Mouse (Mus musculus) mesoderm, embryonic 11.5 days (tissue): Measurements from ENCODE around the gene Atp8b5.

Experiments
- DNase-seq: peaks from one replicate; pipeline ENCODE4 v3.0.0-alpha.2; 2012; ENCODE audit warnings: low read depth, low spot score

The Atp8b5 gene

DNA sequence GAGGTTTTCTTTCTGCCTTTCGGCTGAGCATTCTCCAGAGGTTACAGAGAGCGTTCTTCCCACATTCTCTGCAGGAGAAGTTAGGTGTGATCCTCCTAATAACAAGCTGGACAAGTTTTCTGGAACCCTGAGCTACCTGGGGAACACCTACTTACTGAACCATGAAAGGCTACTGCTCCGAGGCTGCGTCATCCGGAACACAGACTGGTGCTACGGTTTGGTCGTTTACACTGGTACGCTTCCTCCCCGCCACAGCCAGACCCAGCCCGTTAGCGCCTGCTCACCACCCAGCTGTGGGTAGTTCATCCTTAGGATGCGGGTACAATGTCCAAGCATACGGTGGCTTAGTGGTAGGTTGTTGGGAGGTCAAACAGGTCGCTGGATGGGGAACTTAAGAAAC lies 55.4 kb downstream of the Atp8b5 start:
- no peak for DNase-seq

DNA sequence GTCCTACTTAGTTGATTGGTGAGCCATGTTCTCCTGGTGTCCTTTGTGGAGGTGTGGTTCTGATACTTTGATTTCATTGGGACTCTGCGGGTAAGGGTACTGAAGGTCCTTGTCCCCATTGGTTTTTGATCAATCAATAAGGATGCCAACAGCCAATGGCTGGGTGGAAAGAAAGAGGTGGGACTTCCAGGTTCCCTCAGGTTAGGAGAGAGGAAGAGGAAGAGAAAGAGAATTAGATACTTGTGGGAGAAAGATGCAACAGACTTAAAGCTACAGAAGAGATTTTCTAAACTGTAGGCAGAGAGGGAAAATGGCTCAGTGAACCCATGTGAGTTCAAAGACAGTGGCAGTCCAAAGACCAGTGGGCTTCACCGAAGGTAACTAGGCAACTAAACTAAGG lies 60.2 kb downstream of the Atp8b5 start:
- no peak for DNase-seq

DNA sequence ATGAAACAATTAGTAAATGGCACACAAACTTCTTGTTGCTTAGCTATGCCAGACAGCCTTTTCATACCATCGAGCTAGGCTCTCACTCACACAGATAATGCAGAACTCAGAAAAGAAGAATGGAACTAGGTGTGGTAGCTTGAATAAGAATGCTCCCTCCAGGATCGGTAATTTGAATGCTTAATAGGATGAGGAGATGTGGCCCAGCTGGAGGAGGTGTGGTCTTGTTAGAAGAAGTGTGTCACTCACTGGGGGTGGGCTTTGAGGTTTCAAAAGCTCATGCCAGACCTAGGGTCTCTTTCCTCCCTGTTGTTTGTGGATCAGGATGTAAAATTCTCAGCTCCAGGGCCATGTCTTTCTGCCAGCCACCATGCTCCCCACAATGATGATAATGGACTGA lies 67.8 kb downstream of the Atp8b5 start:
- DNase-seq = no peak

DNA sequence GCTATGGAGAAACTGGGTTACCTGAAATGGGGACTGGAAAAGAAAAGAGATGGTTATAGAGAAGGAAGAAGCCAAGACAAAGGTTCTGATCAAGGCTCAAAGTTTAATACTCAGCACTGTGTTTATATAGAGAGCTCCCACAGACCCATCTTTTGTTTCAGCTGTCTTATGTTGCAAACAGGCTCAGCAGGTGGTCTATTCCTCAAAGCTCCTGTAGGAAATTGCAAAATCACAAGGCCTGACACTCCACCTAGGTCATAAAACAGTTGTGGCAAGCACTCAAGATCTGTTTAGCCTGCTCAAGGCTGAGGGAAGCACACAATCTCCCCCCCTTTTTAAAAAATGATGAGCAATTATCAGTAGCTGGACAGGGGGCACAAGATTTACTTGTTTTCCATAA lies 69.2 kb downstream of the Atp8b5 start:
- DNase-seq = no peak

DNA sequence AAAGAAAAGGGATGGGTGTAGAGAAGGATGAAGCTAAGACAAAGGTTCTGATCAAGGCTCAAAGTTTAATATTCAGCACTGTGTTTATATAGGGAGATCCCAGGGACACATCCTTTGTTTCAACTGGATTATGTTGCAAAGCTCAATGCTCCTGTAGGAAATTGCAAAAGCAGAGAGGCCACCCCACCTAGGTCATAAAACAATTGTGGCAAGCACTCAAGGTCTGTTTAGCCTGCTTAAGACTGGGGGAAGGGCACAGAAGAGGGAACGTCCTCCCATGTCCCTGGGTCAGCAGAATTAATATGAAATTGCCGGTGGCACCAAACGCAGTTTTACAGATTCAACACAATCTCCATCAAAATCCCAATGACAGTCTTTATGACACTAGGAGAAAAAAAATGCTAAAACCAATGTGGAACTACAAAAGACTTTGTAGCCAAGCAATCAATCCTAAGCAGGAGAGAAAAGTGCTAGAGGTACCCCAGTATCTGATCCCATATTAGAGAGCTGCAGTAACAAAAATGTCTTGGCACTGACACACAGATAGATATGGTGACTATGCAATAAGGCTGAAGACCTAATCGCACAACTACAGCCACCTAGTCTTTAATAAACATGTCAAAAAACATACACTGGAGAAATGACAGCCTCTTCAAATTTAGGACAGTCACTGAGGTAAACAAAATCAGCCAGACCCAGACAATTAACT lies 73.3 kb downstream of the Atp8b5 start:
- no peak for DNase-seq

DNA sequence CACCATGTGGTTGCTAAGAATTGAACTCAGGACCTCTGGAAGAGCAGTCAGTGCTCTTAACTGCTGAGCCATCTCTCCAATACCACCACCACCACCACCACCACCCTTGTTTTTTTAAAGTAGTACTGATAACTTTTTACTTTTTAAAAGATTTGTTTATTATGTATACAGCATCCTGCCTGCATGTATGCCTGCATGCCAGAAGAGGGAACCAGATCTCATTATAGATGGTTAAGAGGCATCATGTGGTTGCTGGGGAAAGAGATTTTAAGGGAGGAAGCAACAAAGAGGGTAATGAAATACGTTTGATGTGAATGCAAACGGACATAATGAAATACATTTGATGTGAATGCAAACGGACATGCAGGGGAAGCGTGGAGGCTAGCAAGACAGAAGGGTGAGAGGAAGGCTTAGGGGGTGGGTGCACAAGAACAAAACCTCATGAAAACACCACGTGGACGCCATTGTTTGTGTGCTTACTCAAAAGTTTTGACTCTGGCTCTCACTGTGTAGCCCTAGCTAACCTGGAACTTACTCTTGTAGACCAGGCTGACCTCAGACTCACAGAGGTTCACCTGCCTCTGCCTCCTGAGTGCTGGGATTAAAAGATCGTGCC lies 74.4 kb downstream of the Atp8b5 start:
- DNase-seq = no peak

DNA sequence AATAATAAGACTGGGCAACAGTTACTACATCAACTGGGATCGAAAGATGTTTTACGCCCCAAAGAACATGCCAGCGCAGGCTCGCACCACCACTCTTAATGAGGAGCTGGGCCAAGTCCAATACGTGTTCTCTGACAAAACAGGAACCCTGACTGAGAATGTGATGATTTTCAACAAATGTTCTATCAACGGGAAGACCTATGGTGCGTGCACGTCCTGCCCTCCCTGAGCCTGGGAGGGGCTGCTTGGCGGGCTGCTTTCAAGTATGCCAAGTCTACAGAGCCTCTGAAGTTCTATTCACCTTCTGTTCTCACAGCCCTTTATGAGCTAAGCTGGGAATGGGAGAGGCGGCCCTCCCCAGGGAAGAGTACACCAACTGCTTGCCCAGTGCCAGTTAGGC lies 75.5 kb downstream of the Atp8b5 start:
- no peak for DNase-seq

DNA sequence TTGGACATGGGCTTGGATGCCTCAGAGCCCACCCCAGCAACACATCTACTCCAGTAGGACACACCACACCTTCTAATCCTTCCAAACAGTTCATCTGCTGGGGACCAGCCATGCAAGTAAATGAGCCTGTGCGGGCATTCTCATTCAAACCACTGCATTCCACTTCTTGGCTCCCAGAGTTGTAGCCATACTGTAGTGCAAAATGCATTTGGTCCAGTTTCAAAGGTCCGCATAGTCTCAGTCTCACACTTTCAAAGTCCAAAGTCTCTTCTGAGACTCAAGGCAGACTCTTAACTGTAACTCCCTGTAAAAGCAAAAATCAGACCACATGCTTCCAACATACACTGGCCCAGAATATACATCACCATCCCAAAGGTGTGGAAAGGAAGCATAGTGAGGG lies 78.0 kb downstream of the Atp8b5 start:
- DNase-seq = no peak

DNA sequence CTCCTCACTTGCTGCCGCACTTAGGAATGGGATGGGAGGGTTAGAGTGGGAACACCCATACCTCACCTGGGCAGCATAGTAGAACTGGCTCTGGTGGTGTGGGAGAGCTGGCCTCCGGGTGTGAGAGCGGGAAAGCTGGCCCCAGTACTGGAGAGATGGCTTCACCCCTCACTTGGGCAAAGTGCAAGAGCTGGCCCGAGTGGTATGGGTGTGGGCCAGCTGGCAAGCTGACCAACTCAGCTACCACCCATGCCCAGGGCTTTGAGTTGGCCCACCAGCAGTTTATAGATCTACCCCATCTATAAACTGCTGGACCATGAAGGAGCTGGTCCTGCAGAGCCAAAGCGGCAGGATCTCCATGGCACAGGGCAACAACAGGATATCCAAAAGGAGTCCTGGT lies 82.2 kb downstream of the Atp8b5 start:
- DNase-seq = no peak

DNA sequence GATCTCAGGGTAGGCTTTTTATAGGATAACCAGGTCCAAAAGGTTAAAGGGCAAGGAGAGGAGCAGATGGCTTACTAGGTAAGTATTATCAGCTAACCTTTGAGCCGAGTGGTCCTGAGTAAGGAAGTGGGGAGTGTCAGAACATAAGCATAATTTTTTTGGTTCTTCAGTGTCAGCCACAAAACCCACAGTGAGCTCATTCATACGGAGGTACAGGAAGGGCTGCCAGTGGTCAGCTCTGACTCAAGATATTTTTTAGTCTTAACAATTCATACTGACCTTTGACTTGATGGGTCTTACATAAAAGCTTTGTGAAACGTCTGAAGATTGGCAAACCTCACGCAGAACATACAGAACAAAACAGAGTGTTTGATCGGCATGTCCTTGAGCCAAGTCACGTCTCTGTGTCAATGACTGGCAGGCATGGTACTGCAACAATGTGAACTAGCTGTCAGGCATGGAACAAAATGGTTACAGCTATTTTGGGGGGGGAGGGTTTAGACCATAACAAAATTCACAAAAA lies 83.1 kb downstream of the Atp8b5 start:
- DNase-seq = no peak

DNA sequence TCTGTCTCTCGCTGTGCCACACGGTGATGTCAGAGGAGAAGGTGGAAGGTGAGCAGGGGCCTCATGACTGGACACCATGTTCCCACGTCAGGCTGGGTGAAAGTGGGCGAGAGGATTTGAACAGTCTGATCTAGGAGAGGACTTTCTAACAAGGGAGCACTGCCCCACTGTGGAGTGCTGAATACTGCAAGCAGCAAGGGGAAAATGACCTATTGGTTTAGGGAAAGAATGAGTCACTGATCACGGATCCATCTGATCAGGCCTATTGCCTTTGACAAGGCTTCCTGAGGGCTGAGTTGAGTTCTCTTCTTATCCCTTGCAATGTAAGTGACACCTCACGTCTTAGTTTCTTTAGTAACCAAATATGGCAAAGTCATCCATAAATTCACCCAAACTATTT lies 86.7 kb downstream of the Atp8b5 start:
- no peak for DNase-seq

DNA sequence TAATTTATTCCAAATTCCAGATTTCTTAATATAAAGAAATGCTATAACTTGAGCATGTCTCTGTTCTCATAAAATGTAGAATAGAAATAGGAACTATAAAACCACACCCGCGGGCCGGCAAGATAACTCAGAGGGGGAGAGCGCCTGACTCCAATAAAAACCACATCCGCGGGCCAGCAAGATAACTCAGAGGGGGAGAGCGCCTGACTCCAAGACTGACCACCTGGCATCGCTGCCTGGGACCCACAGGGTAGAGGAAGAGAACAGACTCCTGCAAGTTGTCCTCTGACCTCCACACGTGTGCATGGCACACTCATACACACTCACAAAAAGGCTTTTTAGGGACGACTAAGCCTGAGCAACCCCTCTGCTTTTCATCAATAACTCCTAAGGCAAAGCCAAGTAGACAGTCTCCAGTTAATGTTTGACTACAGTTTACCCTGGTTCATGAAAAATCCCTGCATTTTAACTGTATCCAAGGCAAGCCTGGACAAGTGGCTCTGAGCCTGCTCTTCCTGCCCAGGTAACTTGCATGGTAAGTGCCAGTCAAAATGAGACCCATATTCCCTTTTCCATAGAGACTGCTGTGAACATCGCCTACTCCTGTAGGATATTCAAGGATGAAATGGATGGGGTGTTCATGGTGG lies 98.1 kb downstream of the Atp8b5 start:
- no peak for DNase-seq

DNA sequence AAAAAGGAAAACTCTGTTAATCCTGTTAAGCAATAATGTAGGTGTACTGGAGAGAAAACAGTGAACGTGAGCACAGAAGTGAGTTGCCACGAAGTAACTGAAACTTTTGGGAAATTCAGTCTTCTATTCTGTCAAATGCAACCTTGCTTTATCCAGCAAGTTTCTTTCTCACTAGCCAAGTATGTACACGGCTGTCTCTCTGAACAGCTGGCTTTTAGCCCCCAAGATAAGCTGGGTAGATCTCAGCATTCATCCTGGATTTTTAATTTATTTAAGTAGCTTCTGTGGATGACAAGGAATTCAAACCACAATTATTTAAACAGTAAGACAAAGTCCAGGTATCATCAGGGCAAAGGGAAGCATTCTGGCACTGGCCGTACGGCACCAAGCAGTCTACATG lies 100.3 kb downstream of the Atp8b5 start:
- DNase-seq = no peak

DNA sequence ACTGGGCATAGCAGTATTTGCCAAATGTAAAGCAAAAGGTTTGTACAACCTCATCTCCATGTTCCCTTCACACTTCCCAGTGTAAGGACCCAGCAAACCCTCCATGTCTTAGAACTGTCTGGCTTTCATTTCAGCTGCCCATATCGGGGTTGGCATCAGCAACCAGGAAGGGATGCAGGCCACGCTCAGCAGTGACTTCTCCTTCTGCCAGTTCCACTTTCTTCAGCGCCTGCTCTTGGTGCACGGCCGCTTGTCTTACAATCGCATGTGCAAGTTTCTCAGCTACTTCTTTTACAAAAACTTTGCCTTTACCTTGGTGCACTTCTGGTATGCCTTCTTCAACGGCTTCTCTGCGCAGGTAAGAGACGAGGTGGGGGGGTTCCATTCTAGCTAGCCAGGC lies 100.8 kb downstream of the Atp8b5 start:
- no peak for DNase-seq

DNA sequence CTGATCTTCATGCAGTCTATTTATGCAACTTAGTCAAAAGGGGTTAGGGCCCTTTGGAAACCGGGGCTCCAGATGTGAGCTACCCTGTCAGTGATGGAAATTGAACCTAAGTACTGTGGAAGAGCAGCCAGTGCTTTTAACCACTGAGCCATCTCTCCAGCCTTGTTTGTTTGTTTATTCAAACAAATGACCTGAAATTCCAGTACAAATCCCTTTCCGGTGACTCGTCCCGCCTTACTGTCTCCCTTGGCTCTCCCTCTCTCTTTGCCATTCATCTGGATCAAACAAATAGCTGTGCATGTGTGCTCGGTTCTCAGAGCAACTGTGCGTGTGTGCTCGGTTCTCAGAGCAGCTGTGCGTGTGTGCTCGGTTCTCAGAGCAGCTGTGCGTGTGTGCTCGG lies 104.4 kb downstream of the Atp8b5 start:
- DNase-seq = no peak

DNA sequence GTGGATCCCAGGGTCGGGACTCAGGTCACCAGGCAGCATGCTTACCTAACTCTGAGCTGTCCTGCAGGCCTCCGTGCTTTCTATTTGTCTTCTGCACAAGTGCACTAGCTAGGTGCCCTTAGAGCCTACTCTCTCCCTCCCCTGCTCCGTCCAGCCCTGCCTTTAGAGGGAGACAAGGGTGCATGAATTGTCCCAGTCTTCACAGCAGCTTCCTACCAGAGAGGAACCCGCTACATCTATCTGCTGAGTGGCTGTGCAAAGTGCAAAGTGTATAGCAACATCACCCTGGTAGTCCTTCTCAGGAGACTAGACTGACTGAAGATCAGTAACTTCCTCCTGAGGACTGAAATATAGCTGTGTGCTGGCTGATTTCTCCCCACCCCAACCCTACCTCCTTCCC lies 105.2 kb downstream of the Atp8b5 start:
- DNase-seq = no peak

DNA sequence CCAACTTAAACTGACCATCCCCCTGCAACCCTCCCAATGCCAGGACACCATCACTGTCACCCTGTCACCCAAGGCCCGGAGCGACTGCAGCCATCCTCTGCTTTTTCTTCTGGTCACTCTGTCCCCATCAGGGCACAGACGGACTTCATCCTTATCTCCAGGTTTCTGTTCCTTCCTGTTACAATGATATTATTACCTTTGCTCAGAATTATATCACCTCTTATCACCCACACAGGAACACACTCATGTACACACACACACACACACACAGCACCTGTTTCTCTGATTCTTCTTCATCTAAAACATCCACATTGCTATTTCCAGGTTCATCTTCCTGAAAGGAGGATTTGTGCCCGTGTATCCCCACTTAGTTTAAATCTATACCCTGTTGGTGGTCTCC lies 107.3 kb downstream of the Atp8b5 start:
- DNase-seq = no peak

DNA sequence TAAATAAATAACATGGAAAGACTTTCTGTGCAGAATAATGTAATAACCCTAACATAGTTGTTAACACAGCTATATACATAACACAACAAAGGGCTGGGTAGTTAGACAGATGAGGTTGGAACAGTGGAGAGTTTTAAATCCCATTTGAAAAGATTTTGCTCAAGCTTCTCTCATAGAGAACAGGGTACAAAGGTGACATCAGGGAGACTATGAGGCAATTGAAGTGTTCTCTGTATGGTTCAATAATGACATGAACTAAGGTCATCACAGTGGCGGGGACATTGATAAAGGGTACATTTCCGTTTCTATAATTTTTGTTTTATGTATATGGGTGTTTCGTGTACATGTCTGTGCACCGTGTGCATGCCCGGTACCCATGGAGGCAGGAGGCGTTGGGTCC lies 112.6 kb downstream of the Atp8b5 start:
- DNase-seq = no peak

DNA sequence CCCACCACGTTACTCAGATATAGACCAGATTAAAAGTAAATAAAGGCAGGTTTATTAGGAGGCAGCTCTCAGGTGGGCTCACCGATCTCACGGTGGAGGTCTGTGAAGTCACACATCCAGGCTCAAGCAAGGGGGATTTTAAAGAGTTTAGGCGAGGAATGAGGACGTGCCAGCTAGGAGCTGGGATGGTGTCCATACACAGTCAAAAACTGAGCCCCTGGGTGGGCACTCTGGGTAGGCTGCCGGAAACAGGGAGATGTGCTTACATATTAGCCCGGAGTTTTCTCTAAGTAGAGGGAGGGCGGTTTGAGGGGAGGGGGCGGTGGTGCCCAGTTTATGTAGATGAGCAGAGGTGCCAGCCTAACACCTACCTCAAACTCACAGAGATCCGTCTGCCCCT lies 114.0 kb downstream of the Atp8b5 start:
- no peak for DNase-seq

DNA sequence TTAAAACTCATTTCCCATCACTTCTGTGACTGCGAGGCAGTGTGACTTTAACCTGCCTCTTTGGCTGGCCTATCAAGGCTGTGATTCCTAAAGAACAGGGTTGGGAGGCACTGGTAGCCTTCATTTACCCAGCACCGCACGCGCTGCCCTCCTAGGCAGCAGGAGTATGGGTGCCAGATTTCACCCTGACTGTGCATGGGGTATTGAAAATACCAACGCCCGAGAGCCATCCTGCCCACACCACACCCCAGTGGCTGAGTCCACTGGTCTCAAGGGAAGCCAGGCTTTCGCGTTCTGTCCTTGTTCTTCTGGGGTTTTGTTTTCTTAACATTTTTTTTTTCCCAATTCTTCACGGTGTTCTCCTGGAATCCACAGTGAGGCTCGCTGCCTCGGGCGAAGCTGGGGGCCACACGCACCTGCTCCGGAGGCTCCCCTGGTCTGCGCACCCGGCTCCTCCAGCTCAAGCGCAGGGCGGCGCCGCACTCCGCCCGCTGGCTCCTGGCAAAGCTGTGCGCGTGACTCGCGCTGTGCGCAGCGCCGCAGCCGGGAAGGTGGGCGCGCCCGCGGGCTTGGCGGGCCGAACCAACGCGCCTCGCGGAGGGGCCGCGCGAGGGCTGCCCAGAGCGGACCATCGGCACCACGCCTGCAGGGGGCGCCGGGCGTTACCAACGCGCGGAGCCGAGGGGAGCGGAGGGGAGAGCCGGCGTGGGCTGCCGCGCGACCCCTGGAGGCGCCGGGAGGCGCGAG lies 114.6 kb downstream of the Atp8b5 start, which contains the start of gene Rusc2:
Rusc2 (plus strand) TSS at position 572 of the 747 bp plus-strand sequence.
- DNase-seq = peak; percentile 92

DNA sequence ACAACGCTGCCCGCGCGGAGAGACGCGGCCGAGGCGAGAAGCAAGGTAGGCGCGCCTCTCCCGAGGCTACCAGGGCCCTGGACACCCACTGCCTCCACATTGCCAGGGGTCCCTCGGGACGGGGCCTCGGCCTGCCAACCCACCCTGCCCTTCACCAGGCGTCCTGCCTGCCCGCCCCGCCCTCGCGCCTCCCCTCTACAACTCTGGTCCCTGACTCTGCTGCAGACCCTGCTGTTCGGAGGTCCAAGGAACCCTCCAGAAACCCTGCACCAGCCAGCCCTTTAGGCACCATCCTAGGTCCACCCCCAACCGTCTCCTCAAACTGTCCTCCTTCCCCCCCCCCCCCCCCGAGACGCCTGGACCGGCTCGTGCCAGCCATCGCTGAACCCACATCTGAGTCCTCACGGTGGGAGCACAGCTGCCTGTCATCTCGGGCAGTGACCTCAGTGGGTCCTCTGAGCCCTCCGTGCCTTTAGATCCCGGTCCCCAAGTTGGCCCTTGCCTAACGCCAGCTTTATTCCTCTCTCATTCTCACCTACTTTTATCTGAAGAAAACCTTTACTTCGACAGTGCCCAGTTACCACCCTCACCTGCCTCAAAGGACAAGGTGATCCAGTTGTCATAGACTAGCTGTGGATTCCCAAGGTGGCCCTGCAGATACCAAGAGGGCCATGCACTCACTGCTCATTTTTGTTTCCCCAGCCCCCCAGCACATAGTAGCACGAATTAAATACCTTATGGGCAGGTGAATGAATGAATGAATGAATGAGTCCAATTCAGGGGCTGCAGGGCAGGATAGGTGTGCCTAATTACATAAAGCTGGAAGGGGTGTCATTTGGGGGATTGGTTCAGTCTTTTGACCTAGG lies 115.4 kb downstream of the Atp8b5 start:
- no peak for DNase-seq
